Mouse (Mus musculus): ENCODE measurements around the gene Tbc1d4.
A peak's percentile ranks its signal among the peaks of the same experiment; 100 is the strongest.
"Not testable (repeated sequence)": the region's sequence is repeated elsewhere in the genome, so short reads cannot be mapped to it uniquely, and the experiment has no call there.

The Tbc1d4 gene

GRCm38 (mm10) chr14:101595301-101596080 lies 13.5 kb downstream of the Tbc1d4 start:
- no peak for DNase-seq (ENCODE audit: low spot score)

- DNase-seq (ENCODE audit: low spot score), result no peak
Measured at GRCm38 (mm10) chr14:101594001-101594400, 15.0 kb downstream of the Tbc1d4 start.

- DNase-seq (ENCODE audit: low spot score), result no peak
Measured at GRCm38 (mm10) chr14:101593340-101593739, 15.7 kb downstream of the Tbc1d4 start.

GRCm38 (mm10) chr14:101591101-101591500 lies 17.9 kb downstream of the Tbc1d4 start:
- no peak for DNase-seq (ENCODE audit: low spot score)

GRCm38 (mm10) chr14:101588209-101588991 lies 20.6 kb downstream of the Tbc1d4 start:
- not testable (repeated sequence) for DNase-seq (ENCODE audit: low spot score)

- not testable (repeated sequence) for DNase-seq (ENCODE audit: low spot score)
Measured at GRCm38 (mm10) chr14:101587366-101588040, 21.5 kb downstream of the Tbc1d4 start.

- DNase-seq (ENCODE audit: low spot score), result no peak
Measured at GRCm38 (mm10) chr14:101586096-101586495, 22.9 kb downstream of the Tbc1d4 start.

- DNase-seq (ENCODE audit: low spot score), result no peak
Measured at GRCm38 (mm10) chr14:101575651-101576050, 33.3 kb downstream of the Tbc1d4 start.

GRCm38 (mm10) chr14:101574536-101574935 lies 34.5 kb downstream of the Tbc1d4 start:
- DNase-seq (ENCODE audit: low spot score), result no peak

GRCm38 (mm10) chr14:101573107-101573614 lies 35.8 kb downstream of the Tbc1d4 start:
- DNase-seq (ENCODE audit: low spot score), result no peak

GRCm38 (mm10) chr14:101568828-101569227 lies 40.2 kb downstream of the Tbc1d4 start:
- peak; percentile 56 for DNase-seq (ENCODE audit: low spot score)

- no peak for DNase-seq (ENCODE audit: low spot score)
Measured at GRCm38 (mm10) chr14:101566717-101567116, 42.3 kb downstream of the Tbc1d4 start.

GRCm38 (mm10) chr14:101565661-101566060 lies 43.3 kb downstream of the Tbc1d4 start:
- DNase-seq (ENCODE audit: low spot score), result no peak

GRCm38 (mm10) chr14:101561251-101561701 lies 47.7 kb downstream of the Tbc1d4 start:
- no peak for DNase-seq (ENCODE audit: low spot score)

GRCm38 (mm10) chr14:101559446-101559845 lies 49.5 kb downstream of the Tbc1d4 start:
- no peak for DNase-seq (ENCODE audit: low spot score)

- no peak for DNase-seq (ENCODE audit: low spot score)
Measured at GRCm38 (mm10) chr14:101548885-101549573, 60.0 kb downstream of the Tbc1d4 start.

GRCm38 (mm10) chr14:101541863-101542262 lies 67.1 kb downstream of the Tbc1d4 start:
- no peak for DNase-seq (ENCODE audit: low spot score)

GRCm38 (mm10) chr14:101541141-101541540 lies 67.8 kb downstream of the Tbc1d4 start:
- no peak for DNase-seq (ENCODE audit: low spot score)

- DNase-seq (ENCODE audit: low spot score), result no peak
Measured at GRCm38 (mm10) chr14:101540466-101540865, 68.5 kb downstream of the Tbc1d4 start.

- DNase-seq (ENCODE audit: low spot score), result peak; percentile 8
Measured at GRCm38 (mm10) chr14:101537906-101538305, 71.1 kb downstream of the Tbc1d4 start.

GRCm38 (mm10) chr14:101537413-101537812 lies 71.6 kb downstream of the Tbc1d4 start:
- no peak for DNase-seq (ENCODE audit: low spot score)
